24 mouse cellular contexts compared by ENCODE assay signal in the genomic region with DNA sequence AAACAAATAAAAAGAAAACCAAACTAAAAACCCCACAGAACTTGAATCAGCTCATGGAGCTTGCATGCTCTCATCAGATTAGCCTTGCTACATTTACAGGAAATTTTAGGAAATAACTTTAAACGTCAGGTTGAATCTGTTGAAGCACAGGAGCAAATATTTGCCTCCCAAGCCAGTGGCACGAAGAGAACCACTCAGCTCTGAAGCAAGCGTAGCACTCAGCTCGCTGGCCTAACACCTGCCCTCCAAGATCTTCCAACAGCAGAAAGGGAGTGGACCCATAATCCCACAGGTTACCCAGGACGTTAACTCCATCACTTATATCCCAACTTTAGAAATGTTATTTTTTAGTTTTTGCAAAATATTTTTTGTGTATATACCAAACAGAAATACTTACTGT.
DNase-seq lines count a peak whose midpoint lies in the region; ATAC-seq lines count a peak whose summit lies in the region.
"Had no signal": no experiment of that assay in that cellular context is flagged by ENCODE, and none has a peak within 500 bp of the region (broad histone marks: within the 10 kb centered on the region; RNA-seq: fewer than 3 reads in every experiment).

No protein-coding gene starts in this region.

- no peak overlapping the region for H3K27ac ChIP-seq in lung, embryonic 16.5 days (ENCODE audit: low read length)
- no peak overlapping the region for H3K27ac ChIP-seq in neural tube, embryonic 15.5 days (replicated peaks)
- H3K27ac ChIP-seq: embryonic facial prominence, embryonic 10.5 days; embryonic facial prominence, embryonic 12.5 days; forebrain, embryonic 13.5 days; forebrain, embryonic 15.5 days had no signal

- H3K27me3 ChIP-seq in lung, embryonic 16.5 days (ENCODE audit: control insufficient read depth, insufficient read depth, low read depth, low read length), result no peaks in the 10 kb centered on the region
- no peaks in the 10 kb centered on the region for H3K27me3 ChIP-seq in neural tube, embryonic 15.5 days (replicated peaks)
- H3K27me3 ChIP-seq: CH12.LX; embryonic facial prominence, embryonic 12.5 days; forebrain, embryonic 13.5 days; forebrain, embryonic 15.5 days had no signal

- H3K9ac ChIP-seq in lung, embryonic 16.5 days (ENCODE audit: low read length), result no peak overlapping the region
- no peak overlapping the region for H3K9ac ChIP-seq in neural tube, embryonic 15.5 days (replicated peaks)
- H3K9ac ChIP-seq: embryonic facial prominence, embryonic 12.5 days; forebrain, embryonic 13.5 days; forebrain, embryonic 15.5 days had no signal

- ATAC-seq in lung, embryonic 16.5 days (ENCODE audit: low read depth), result peak; percentile 64; the same call in 1 of the 2 replicates
- ATAC-seq in neural tube, embryonic 15.5 days (ENCODE audit: low FRiP score), result no peak
- ATAC-seq: activated CD4-positive, CD25-positive, alpha-beta regulatory T cell, adult 4 months; CD4-positive, CD25-positive, alpha-beta regulatory T cell, adult 4 months; forebrain, embryonic 13.5 days; forebrain, embryonic 15.5 days; Patski had no signal

- 55% methylated on average over 5 of the region's 5 CpGs for WGBS in lung, embryonic 16.5 days
- 92% methylated on average over 5 of the region's 5 CpGs for WGBS in neural tube, embryonic 15.5 days

- H3K36me3 ChIP-seq in lung, embryonic 16.5 days (ENCODE audit: control insufficient read depth, insufficient read depth, low read length), result no peaks in the 10 kb centered on the region
- H3K36me3 ChIP-seq in neural tube, embryonic 15.5 days, result no peaks in the 10 kb centered on the region
- H3K36me3 ChIP-seq: embryonic facial prominence, embryonic 10.5 days; embryonic facial prominence, embryonic 12.5 days; forebrain, embryonic 15.5 days; G1E had no signal

- peak; percentile 33 for DNase-seq in heart, adult 11 months
- DNase-seq in heart, postnatal 4 days, result no peak
- no peak for DNase-seq in lung, postnatal 25 days (ENCODE audit: low spot score)
- DNase-seq in neural tube, embryonic 10.5 days (ENCODE audit: extremely low spot score, low spot score), result peak; percentile 0
- DNase-seq: adrenal gland, adult 8-10 months; adrenal gland, postnatal 14 days; adrenal gland, postnatal 36 days; B cell, adult 2 months; cerebellum, adult 11-12 months; cerebellum, adult 2 months; cerebellum, adult 9-10 months; cerebellum, postnatal 10 days; cerebellum, postnatal 25 days had no signal

- no peaks in the 10 kb centered on the region for H3K4me1 ChIP-seq in lung, embryonic 16.5 days (replicated peaks; ENCODE audit: control insufficient read depth, insufficient read depth, low read length)
- H3K4me1 ChIP-seq in neural tube, embryonic 15.5 days, result peaks cover 2% of the 10 kb centered on the region; the same call in 1 of the 2 replicates
- H3K4me1 ChIP-seq: embryonic facial prominence, embryonic 10.5 days; embryonic facial prominence, embryonic 12.5 days; forebrain, embryonic 15.5 days had no signal

- H3K4me2 ChIP-seq in lung, embryonic 16.5 days (ENCODE audit: low read depth, low read length), result no peak overlapping the region
- H3K4me2 ChIP-seq in neural tube, embryonic 15.5 days, result no peak overlapping the region
- H3K4me2 ChIP-seq: embryonic facial prominence, embryonic 12.5 days; forebrain, embryonic 13.5 days; forebrain, embryonic 15.5 days had no signal

- H3K4me3 ChIP-seq in lung, embryonic 16.5 days (ENCODE audit: low read length), result no peak overlapping the region
- H3K4me3 ChIP-seq in neural tube, embryonic 15.5 days (replicated peaks), result no peak overlapping the region
- H3K4me3 ChIP-seq: embryonic facial prominence, embryonic 10.5 days; embryonic facial prominence, embryonic 12.5 days; forebrain, embryonic 13.5 days; forebrain, embryonic 15.5 days had no signal

- H3K9me3 ChIP-seq in lung, embryonic 16.5 days (ENCODE audit: control insufficient read depth, low read length), result no peaks in the 10 kb centered on the region
- no peaks in the 10 kb centered on the region for H3K9me3 ChIP-seq in neural tube, embryonic 15.5 days (replicated peaks)
- H3K9me3 ChIP-seq: embryonic facial prominence, embryonic 10.5 days; embryonic facial prominence, embryonic 12.5 days; forebrain, embryonic 13.5 days; forebrain, embryonic 15.5 days had no signal

Comparison
In these comparisons a context has a peak if more than half of its experiments do, and no peak if none do; other contexts are left out.
1. DNase-seq: peak in heart, adult 11 months (single experiment) and neural tube, embryonic 10.5 days (single experiment); none in heart, postnatal 4 days (single experiment) and lung, postnatal 25 days (single experiment).